Mouse (Mus musculus) myocyte (in vitro differentiated cells): ENCODE results near the gene B4galt1. TPM values are rescaled to one million over a fixed set of nuclear protein-coding genes. Genes with fewer than 3 reads are reported as not detected.
A peak's percentile ranks its signal among the peaks of the same experiment; 100 is the strongest.

Experiments used
- H3K27me3 ChIP-seq: one replicate; pipeline ENCODE4 v1.6.1; 2011; ENCODE audit not compliant: control insufficient read depth, insufficient read depth, insufficient read length
- H3K36me3 ChIP-seq: one replicate; pipeline ENCODE4 v1.6.1; 2011; ENCODE audit not compliant: control insufficient read depth, insufficient read depth
- H3K4me2 ChIP-seq: one replicate; pipeline ENCODE4 v1.6.1; 2011; ENCODE audit warnings: low read depth, control low read depth
- H3K4me3 ChIP-seq: one replicate; pipeline ENCODE4 v1.5.1; 2011; ENCODE audit warnings: mild to moderate bottlenecking, control low read depth, moderate library complexity
- H3K79me2 ChIP-seq: one replicate; pipeline ENCODE4 v1.6.1; 2011; ENCODE audit not compliant: control insufficient read depth, insufficient read depth
- H3ac ChIP-seq: one replicate; pipeline ENCODE4 v1.6.1; 2011; ENCODE audit not compliant: control insufficient read depth, insufficient read length
- CEBPB ChIP-seq: IDR thresholded peaks from 2 replicates; pipeline ENCODE4 v1.6.1; 2011; ENCODE audit warnings: mild to moderate bottlenecking, moderate library complexity; ENCODE audit not compliant: poor library complexity, insufficient read depth, severe bottlenecking
- E2F4 ChIP-seq: IDR thresholded peaks from one replicate; pipeline ENCODE4 v1.6.1; 2011; ENCODE audit warnings: mild to moderate bottlenecking, control low read depth, moderate library complexity; ENCODE audit not compliant: insufficient read depth
- MAX ChIP-seq: IDR thresholded peaks from one replicate; pipeline ENCODE4 v1.6.1; 2011; ENCODE audit warnings: low read depth, mild to moderate bottlenecking, control low read depth
- MYOD1 ChIP-seq, 3 experiments: IDR thresholded peaks; one replicate each; pipeline ENCODE4 v1.6.1; 2011; ENCODE audit warnings: control low read depth in 2 of 3, low read depth in 2 of 3, mild to moderate bottlenecking in 2 of 3, moderate library complexity in 1 of 3; ENCODE audit not compliant: insufficient read length in 2 of 3, control insufficient read depth in 1 of 3
- MYOG ChIP-seq, 3 experiments: IDR thresholded peaks; one replicate each; pipeline ENCODE4 v1.6.1; 2011; ENCODE audit warnings: control low read depth in 2 of 3, low read depth in 2 of 3, mild to moderate bottlenecking in 2 of 3; ENCODE audit not compliant: insufficient read length in 2 of 3, control insufficient read depth in 1 of 3, insufficient read depth in 1 of 3
- POLR2A ChIP-seq: IDR thresholded peaks from one replicate; pipeline ENCODE4 v1.6.1; 2011; ENCODE audit warnings: low read depth, mild to moderate bottlenecking, control low read depth, moderate library complexity; ENCODE audit not compliant: insufficient read length
- POLR2AphosphoS2 ChIP-seq: IDR thresholded peaks from one replicate; pipeline ENCODE4 v1.6.1; 2011; ENCODE audit warnings: low read depth, control low read depth; ENCODE audit not compliant: insufficient read length
- REST ChIP-seq: IDR thresholded peaks from one replicate; pipeline ENCODE4 v1.6.1; 2011; ENCODE audit warnings: mild to moderate bottlenecking, control low read depth, moderate library complexity; ENCODE audit not compliant: insufficient read depth, insufficient read length
- SRF ChIP-seq: IDR thresholded peaks from one replicate; pipeline ENCODE4 v1.6.1; 2011; ENCODE audit warnings: low read depth; ENCODE audit not compliant: control insufficient read depth, insufficient read length
- TCF12 ChIP-seq: IDR thresholded peaks from one replicate; pipeline ENCODE4 v1.6.1; 2011; ENCODE audit warnings: mild to moderate bottlenecking, control low read depth; ENCODE audit not compliant: poor library complexity, insufficient read depth, severe bottlenecking
- TCF3 ChIP-seq: IDR thresholded peaks from one replicate; pipeline ENCODE4 v1.6.1; 2011; ENCODE audit warnings: low read depth, control low read depth; ENCODE audit not compliant: insufficient read length
- USF1 ChIP-seq: IDR thresholded peaks from one replicate; pipeline ENCODE4 v1.6.1; 2011; ENCODE audit warnings: low read depth, mild to moderate bottlenecking, control low read depth, moderate library complexity
- polyA plus RNA-seq: library from polyadenylated mRNA; unstranded; fragments of >200 nt; fragmentation: generic; extraction: Trizol; gene quantifications from one replicate; pipeline ENCODE4 v1.2.1, GENCODE M21; 2012; ENCODE audit warnings: missing spikeins

B4galt1 gene
- polyA plus RNA-seq, 1 experiment: 37.7 TPM

GRCm38 (mm10) chr4:40781143-40781542, 72.7 kb downstream of the B4galt1 start:
- H3K27me3 ChIP-seq: no peaks in the 10 kb centered on the region
- peak overlapping the region; percentile 72 for H3K4me2 ChIP-seq
- H3K4me3 ChIP-seq: no peak overlapping the region
- no peaks in the 10 kb centered on the region for H3K36me3 ChIP-seq
- TF ChIP-seq MYOD1 (IDR thresholded peaks at IDR 0.05; ENCODE audit: control insufficient read depth in 1 of 3, insufficient read length in 2 of 3, low read depth in 2 of 3) (peak in 1 of 3 experiments; percentile 24), TCF3 (no peak), MYOG (IDR thresholded peaks at IDR 0.05; ENCODE audit: control insufficient read depth in 1 of 3, insufficient read depth in 1 of 3, insufficient read length in 2 of 3, low read depth in 2 of 3) (no peak), USF1 (no peak)
- H3ac ChIP-seq: no peak overlapping the region
- no peaks in the 10 kb centered on the region for H3K79me2 ChIP-seq

- Histone ChIP-seq H3K4me3 (no peak overlapping the region), H3K36me3 (no peaks in the 10 kb centered on the region), H3ac (no peak overlapping the region), H3K79me2 (no peaks in the 10 kb centered on the region), H3K4me2 (no peak overlapping the region), H3K27me3 (no peaks in the 10 kb centered on the region)
- no peak for TF ChIP-seq TCF12
Observed at GRCm38 (mm10) chr4:40778656-40779055, 75.1 kb downstream of the B4galt1 start.

GRCm38 (mm10) chr4:40777116-40777515, 76.7 kb downstream of the B4galt1 start:
- TF ChIP-seq TCF12: no peak
- TF ChIP-seq MYOD1 (IDR thresholded peaks at IDR 0.05; ENCODE audit: control insufficient read depth in 1 of 3, insufficient read length in 2 of 3, low read depth in 2 of 3): peak in 1 of 3 experiments; percentile 53
- peak; percentile 40; the same call in 1 of the 2 replicates for TF ChIP-seq CEBPB
- no peak for TF ChIP-seq USF1
- no peak for TF ChIP-seq SRF
- no peak for TF ChIP-seq POLR2A
- TF ChIP-seq REST: no peak
- TF ChIP-seq POLR2AphosphoS2: no peak
- peak in 1 of 3 experiments; percentile 53 for TF ChIP-seq MYOG (IDR thresholded peaks at IDR 0.05; ENCODE audit: control insufficient read depth in 1 of 3, insufficient read depth in 1 of 3, insufficient read length in 2 of 3, low read depth in 2 of 3)
- no peak for TF ChIP-seq TCF3
- TF ChIP-seq E2F4: no peak
- TF ChIP-seq MAX: no peak
- Histone ChIP-seq H3K36me3 (no peaks in the 10 kb centered on the region), H3ac (no peak overlapping the region), H3K79me2 (no peaks in the 10 kb centered on the region), H3K4me2 (peak overlapping the region; percentile 31), H3K4me3 (no peak overlapping the region), H3K27me3 (no peaks in the 10 kb centered on the region)

GRCm38 (mm10) chr4:40776416-40776815, 77.4 kb downstream of the B4galt1 start:
- no peak for TF ChIP-seq MYOG (IDR thresholded peaks at IDR 0.05; ENCODE audit: control insufficient read depth in 1 of 3, insufficient read depth in 1 of 3, insufficient read length in 2 of 3, low read depth in 2 of 3)
- TF ChIP-seq MAX: no peak
- H3K4me2 ChIP-seq: peak overlapping the region; percentile 31
- no peak overlapping the region for H3K4me3 ChIP-seq
- no peaks in the 10 kb centered on the region for H3K36me3 ChIP-seq
- no peaks in the 10 kb centered on the region for H3K27me3 ChIP-seq
- H3ac ChIP-seq: no peak overlapping the region
- no peaks in the 10 kb centered on the region for H3K79me2 ChIP-seq

GRCm38 (mm10) chr4:40774279-40775259, 79.2 kb downstream of the B4galt1 start:
- Histone ChIP-seq H3K4me3 (no peak overlapping the region), H3K4me2 (peak overlapping the region; percentile 65), H3ac (no peak overlapping the region), H3K79me2 (no peaks in the 10 kb centered on the region), H3K27me3 (no peaks in the 10 kb centered on the region), H3K36me3 (no peaks in the 10 kb centered on the region)
- TF ChIP-seq TCF3: no peak
- TF ChIP-seq POLR2AphosphoS2: no peak
- TF ChIP-seq SRF: no peak
- no peak for TF ChIP-seq E2F4
- no peak for TF ChIP-seq MAX
- no peak for TF ChIP-seq TCF12
- no peak for TF ChIP-seq MYOG (IDR thresholded peaks at IDR 0.05; ENCODE audit: control insufficient read depth in 1 of 3, insufficient read depth in 1 of 3, insufficient read length in 2 of 3, low read depth in 2 of 3)
- TF ChIP-seq USF1: no peak
- TF ChIP-seq POLR2A: no peak
- no peak for TF ChIP-seq MYOD1 (IDR thresholded peaks at IDR 0.05; ENCODE audit: control insufficient read depth in 1 of 3, insufficient read length in 2 of 3, low read depth in 2 of 3)
